Mouse (Mus musculus) erythroblast, embryonic 14.5 days (primary cell): ENCODE results near the gene Pgm1.

ENCODE experiments used
- GATA1 ChIP-seq: IDR thresholded peaks from 2 replicates; pipeline ENCODE4 v1.6.1; 2012; ENCODE audit warnings: low read length, inconsistent platforms, mixed read lengths
- TAL1 ChIP-seq: IDR thresholded peaks from 3 replicates; pipeline ENCODE4 v1.6.1; 2012; ENCODE audit warnings: low read length, inconsistent platforms, mixed read lengths

DNA sequence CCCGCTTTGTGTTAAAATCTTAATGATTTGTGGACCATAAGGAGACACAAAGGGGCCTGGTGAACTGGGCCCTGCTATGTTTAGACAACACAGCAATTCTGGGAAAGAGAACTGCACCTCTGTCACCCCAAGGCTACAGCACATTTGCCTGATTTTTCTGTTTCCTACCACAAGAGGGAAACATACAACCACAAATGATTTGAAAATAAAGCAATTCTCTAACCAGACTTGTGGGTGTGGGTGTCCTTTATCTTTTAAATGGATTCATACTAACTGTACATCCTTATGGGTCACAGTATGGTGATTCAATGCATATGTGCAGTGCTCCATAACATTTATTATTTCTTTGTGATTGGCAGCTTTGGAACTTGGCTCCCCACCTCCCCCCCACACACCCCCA is 18.0 kb downstream of the Pgm1 start:
- TF ChIP-seq TAL1 (no peak), GATA1 (no peak)
